Mouse (Mus musculus) splenic B cell, adult 2 months (primary cell): Measurements from ENCODE around the gene Grik4.
A peak's percentile ranks its signal among the peaks of the same experiment; 100 is the strongest.

Source experiments
- DNase-seq: peaks from one replicate; pipeline ENCODE4 v3.0.0-alpha.2; 2011; ENCODE audit warnings: low read depth, low spot score
- H3K27me3 ChIP-seq: 2 replicates; pipeline ENCODE4 v1.6.1; 2012; ENCODE audit warnings: mild to moderate bottlenecking, low read length, moderate library complexity, mixed read lengths; ENCODE audit not compliant: control insufficient read depth, poor library complexity, insufficient read depth, severe bottlenecking
- H3K36me3 ChIP-seq: 2 replicates; pipeline ENCODE4 v1.6.1; 2012; ENCODE audit warnings: mild to moderate bottlenecking, low read length, moderate library complexity, mixed read lengths; ENCODE audit not compliant: control insufficient read depth, poor library complexity, insufficient read depth, severe bottlenecking

The Grik4 gene

DNA sequence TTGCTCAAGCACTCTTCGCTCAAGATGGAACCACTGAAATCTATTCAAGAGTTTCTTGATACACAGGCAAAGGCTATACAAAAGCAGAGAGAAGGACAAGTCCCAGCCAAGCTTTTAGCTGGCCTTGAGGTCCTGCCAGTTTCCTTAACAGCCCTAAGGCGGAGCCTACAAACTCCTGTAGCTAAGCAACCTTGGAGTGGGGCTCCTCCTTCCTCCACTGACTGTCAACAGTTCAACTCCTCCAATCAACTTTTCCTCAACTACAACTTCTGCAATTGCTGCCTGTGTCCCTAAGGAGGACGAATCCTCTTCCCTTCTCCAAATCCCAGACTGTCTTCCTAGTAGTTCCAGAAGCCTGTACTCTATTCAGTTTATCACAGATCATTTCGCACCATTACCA lies 473.1 kb downstream of the Grik4 start:
- DNase-seq = peak; percentile 42

GRCm38 (mm10) chr9:42469323-42469722 lies 475.0 kb downstream of the Grik4 start:
- DNase-seq = no peak
- no peaks in the 10 kb centered on the region for H3K36me3 ChIP-seq
- H3K27me3 ChIP-seq = no peaks in the 10 kb centered on the region; the same call in 1 of the 2 replicates

More for the DNA sequence above, 473.1 kb downstream of the Grik4 start:
- no peaks in the 10 kb centered on the region for H3K36me3 ChIP-seq
- H3K27me3 ChIP-seq = no peaks in the 10 kb centered on the region; the same call in 1 of the 2 replicates

DNA sequence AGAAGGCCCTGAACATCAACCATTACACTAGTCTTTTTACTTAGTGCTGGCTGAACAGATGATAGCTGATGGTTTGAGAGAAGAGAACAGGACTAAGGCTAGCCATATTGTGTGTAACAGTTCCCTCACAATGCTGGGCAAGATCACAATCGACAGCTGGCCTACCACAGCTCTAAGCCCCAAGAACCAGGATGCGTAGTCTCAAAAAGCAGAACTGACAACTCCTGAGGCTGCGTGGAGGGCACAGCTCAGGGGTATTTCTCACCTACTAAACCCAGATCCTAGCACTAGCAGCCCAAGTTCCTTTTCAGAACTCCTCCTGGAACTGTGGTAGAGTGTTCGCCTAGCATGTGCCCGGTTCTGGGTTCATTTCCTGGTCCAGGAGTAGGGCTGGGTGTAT lies 475.9 kb downstream of the Grik4 start:
- DNase-seq = peak; percentile 21
- Histone ChIP-seq H3K27me3 (no peaks in the 10 kb centered on the region; the same call in 1 of the 2 replicates), H3K36me3 (no peaks in the 10 kb centered on the region)
